Mouse (Mus musculus) cerebellum, adult 11-12 months (tissue): ENCODE results near the gene Cog8.
"Not testable (repeated sequence)": the region's sequence is repeated elsewhere in the genome, so short reads cannot be mapped to it uniquely, and the experiment has no call there.

ENCODE experiments used
- DNase-seq: peaks from one replicate; pipeline ENCODE4 v3.0.0; 2022

Gene Cog8

DNA sequence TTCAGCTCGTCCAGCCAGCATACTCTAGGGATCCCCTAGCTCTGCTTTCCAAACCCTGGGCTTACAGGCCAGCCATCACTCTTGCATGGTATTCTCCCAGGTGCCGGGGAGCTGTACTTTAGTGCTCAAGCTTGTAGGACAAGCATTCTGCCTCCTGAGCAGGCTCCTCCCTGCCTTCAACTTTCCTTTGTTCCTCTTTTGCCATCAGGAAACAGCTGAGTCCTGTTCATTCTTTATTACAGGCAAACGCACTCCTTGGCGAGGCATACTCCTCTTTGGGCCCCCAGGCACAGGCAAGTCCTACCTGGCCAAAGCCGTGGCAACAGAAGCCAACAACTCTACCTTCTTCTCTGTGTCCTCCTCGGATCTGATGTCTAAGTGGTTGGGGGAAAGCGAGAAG is 15.9 kb downstream of the Cog8 start:
- DNase-seq, result no peak

DNA sequence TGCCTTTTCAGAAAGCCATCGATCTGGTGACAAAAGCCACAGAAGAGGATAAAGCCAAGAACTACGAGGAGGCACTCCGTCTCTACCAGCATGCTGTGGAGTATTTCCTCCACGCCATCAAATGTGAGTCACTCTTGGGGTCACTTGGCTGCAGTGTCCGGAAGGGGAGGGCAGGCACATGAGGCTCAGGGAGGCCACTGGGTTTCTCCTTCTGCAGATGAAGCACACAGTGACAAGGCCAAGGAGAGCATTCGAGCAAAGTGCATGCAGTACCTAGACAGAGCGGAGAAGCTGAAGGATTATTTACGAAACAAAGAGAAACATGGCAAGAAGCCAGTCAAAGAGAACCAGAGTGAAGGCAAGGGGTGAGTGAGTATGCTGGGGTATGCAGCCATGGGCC is 19.9 kb downstream of the Cog8 start:
- DNase-seq, result no peak

DNA sequence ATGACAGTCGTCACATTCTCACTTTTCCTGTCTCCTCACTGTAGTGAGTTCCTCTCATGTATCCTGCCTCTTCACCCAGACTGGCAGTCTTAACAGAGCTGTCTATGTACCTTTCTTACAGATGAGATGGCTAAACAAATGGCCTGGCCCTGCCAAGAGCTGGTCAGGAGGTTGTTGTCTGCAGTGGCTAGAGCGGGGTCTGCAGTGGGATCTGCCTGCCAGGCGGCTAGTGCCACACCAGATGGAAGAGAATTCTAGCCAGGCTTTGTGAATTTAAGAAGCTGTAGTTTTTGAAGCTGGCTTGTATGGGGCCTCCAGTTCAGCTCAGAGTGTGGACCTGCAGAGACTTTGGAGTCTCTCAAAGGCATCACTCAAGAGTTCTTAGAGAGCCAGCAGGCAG is 20.8 kb downstream of the Cog8 start:
- no peak for DNase-seq

DNA sequence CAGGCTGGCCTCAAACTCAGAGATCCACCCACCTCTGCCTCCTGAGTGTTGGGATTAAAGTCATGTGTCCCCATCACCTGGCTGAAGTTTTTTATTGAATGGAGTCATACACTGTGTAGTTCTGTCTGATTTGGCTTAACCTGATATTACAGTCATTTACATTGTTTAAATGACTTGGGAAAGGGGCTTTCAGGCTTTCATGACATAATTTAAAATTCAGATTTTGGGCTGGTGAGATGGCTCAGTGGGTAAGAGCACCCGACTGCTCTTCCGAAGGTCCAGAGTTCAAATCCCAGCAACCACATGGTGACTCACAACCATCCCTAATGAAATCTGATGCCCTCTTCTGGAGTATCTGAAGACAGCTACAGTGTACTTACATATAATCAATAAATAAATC is 22.9 kb downstream of the Cog8 start:
- DNase-seq, result not testable (repeated sequence)

DNA sequence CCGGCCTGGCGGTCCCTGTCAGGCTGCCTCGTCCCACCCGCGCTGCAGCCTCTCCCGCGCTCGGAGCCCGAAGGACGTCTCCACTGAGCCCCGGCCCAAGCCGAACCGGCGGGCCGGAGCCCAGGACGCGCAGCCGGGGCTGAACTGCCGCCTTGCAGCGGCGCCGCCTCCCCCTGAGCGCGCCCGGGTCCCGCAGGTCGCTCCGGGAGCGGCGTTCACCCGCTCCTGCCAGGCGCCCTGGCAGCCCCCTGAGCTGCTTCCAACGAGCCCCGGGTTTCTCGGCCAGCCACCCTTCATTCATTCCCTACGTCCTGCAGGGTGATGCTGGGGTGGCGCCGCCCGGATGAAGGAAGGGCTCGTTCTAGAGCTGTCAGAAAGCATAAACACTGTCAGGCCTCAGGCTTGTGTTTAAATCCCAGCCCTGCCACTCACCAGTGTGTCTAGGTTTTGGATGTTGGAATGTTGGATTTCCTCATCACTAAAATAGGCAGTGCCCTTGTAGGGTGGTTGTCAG is 24.9 kb downstream of the Cog8 start:
- no peak for DNase-seq

DNA sequence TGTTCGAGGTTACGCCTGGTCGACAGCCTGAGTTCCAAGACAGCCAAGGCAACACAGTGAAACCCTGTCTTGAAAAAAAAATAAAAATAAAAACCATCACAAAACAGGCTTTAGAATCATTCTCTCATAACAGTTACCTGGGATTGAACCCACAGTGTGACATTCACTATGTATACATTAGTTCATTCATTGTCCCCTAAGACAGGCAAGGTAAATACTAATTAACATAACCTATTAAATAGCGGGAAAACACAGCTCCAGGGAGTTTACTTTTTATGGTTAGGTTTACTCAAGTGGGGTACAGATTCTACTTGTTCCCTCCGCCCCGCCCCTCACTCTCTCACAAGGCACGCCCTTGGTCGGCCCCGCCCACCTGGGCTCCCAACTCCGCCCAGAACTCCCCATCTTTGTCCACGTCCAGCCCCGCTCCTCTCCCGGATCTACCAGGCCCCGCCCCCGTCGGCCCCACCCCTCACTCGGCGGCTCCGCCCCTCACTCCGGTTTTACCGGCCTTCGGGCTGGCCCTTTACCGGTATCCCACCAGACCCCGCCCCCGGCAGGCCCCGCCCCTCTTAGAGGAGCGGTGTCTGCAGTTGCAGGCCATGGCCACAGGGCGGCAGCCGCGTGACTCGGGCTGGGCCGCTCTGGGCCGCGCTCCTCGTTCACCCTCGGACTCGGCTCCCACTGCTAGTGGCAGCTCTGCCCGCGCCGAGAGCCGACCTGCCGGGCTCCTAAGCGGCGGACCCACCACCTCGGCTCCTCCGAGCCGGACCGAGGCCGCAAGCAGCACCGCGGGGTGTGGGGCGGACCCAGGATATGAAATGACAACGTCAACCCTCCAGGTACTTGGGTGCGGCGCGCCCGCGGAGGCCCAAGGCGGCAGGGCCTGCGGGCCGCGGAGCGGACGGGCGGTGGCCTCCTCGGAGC is 25.6 kb downstream of the Cog8 start, which contains the start of gene Vps4a:
Gene Vps4a (plus strand): TSS at position 573 of the 927 bp plus-strand sequence.
- peak; percentile 94 for DNase-seq

DNA sequence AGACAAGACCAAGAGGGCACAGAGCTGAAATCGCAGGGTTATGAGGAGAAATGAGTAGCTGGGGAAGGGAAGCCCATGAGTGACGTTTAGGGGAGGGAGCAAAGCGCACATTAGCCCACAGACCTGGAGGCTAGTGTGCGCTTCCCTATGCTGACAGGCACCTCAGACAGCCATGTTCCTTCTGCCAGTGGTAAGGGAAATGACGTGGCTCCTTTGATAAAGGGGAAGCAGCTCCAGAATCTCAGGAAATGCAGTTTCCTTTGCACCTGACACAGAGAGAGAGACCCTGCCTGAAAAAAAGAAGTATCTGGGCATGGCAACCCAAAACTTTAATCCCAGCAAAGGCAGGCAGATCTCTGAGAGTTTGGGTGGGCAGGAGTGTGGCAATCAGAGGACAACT is 26.4 kb downstream of the Cog8 start:
- DNase-seq, result no peak

DNA sequence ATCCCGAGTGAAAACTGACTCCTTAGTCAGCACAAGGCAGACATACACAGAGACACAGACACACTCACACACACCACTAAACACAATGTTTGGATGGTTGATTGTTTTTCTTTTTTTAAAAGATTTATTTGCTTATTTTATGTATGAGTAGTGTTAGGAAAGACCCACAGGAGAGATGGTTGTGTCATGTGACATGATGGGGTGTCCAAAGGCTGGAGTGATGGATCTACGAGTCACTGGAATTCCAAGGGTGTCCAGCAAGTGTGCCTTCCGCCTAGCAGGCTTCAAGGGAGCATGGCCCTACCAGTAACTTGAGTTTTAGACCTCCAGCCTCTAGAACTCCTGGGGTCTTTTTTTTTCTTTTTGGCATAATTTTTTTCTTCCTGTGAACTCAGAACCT is 27.2 kb downstream of the Cog8 start:
- no peak for DNase-seq

DNA sequence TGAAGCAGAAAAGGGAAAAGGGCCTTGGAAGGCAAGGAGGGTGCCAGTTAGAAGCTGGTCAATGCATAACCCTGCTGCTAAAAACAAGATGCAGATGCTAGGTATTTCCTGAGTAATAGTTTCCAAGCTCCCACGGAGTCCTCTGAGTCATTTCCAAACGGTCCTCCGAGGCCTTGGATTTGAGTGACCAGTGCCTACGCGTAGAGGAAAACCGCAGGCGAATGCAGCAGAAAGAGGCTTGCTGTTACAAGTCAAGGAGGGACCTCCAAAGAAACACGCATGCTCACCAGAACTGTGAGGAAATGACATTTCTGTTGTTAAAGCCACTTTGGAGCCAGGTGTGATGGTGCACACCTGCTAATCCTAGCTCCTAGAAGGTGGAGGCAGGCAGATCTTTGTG is 33.0 kb downstream of the Cog8 start:
- DNase-seq, result no peak

DNA sequence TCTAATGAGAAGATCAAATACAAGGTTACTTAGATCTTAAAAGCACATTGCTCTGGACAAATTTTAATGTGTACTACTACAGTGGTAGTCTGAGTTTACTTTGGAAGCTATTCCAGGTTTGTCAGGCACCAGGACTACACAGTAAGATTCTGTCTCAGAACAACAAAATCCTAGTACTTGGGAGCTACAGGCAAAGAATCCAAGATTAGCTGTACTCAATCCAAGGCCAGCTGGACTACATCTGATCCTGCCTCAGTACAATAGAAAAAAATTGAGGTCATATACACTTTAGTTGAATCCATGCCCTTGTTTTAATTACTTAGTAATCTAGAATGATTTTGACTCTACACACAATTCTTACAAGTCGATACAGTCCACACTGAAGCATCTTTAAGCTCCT is 41.6 kb downstream of the Cog8 start:
- no peak for DNase-seq

DNA sequence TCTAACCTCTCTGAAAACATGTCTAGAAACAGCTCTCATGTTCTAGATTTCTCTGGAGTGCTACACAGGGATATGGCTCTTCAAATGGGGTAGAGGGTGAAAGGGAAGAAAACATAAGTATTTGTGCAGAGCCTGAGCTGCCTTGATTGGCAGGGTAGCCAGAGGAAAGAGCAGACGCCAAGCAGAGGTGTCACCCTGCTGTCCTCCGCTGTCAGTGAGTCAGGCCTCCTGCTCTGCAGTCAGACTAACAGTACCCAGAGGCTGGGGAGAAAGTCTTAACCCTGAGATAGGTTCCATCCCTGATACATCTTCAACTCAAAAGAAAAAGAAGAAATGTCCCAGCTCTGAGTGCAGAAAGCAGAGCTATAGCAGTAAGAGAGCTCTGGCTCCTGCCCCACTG is 43.8 kb downstream of the Cog8 start:
- no peak for DNase-seq

DNA sequence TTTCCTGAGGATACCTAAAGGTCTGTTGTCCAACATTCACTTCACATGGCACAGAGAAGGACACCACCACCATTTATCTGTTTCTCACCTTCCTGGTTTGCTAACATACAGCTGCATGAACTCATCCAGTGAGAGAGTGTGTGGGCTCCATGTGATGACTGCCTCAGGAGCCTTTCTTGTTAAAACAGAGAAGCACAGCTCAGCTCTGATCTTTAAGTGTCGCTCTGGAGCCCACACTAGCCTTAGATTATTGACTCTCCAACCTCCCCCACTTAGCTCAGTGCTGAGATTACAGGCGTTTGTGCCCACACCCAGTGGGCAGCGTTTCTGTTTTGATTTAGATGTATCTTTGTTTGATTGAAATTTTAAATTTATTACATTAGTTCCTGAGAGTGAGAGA is 48.7 kb downstream of the Cog8 start:
- no peak for DNase-seq

DNA sequence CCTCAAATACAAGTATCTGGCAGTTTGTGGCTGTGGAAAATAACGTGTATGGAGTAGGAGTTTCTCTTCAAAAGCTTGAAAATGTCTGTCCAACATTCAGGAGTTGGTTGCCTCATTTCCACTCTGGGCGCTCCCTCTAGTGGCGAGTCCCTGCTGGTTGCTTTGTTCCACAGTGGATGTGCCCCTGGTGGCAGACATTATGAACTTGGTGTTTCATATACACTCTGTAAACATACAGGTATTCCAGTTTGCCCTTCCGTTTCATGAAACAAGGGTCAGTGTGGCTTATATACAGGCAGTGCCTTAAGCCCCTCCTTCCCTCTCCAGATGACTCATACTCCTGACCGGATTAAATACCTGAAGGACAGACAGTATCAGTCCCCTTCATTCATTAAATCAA is 54.0 kb downstream of the Cog8 start:
- DNase-seq, result peak; percentile 65

DNA sequence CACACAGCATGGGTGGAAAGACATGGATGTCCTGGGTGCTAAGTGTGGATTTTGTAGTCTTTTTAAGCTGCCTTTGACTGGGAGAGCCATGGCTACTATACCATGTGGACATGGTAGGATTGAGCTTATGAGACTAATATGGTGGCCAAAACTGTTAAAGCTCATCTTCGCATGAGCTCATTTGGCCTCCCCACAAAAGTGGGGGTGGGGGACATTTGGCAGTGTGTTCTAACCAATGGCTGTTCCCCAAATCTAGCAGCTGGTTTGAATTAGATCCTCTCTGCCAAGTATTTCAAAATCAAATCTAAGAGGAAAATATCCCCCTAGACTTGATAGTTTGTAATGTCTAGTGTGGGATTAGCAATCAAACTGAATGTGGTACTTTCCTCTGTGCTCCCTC is 57.4 kb downstream of the Cog8 start:
- no peak for DNase-seq

DNA sequence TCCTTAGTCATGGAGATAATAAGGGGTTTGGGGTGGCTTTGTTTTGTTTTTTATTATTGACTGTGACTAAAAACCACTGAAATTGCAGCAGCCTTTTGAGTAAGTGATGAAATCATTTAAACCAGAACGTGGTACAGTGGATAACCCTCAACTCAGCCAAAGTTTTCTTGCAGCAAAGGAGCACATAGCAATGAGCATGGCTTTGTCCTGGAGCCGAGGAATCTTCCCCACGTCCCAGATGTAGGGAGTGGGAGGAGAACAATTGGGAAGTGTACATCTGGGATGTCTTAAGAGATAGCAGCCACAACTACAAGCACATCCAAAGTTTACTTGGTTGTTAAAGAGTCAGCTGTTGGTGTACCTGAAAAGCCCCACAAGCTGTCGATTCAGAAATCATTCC is 59.1 kb downstream of the Cog8 start:
- DNase-seq, result no peak

DNA sequence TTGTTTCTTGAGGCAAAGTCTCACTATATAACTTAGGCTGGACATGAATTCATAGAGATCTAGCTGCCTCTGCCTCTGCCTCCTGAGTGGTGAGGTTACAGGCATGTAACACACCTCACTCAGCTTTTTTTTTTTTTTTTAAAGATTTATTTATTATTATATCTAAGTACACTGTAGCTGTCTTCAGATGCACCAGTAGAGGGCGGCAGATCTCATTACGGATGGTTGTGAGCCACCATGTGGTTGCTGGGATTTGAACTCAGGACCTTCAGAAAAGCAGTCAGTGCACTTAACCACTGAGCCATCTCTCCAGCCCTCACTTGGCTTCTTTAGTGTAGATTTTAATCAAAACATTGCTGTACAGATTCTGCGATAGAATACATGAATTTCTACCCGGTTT is 60.1 kb downstream of the Cog8 start:
- not testable (repeated sequence) for DNase-seq
